Mouse (Mus musculus) ES-E14 (cell line): Measurements from ENCODE around the gene Xaf1.

ENCODE experiments used
- HCFC1 ChIP-seq: IDR thresholded peaks from 2 replicates; pipeline ENCODE4 v1.6.1; 2012; ENCODE audit warnings: low read length, inconsistent platforms, borderline replicate concordance; ENCODE audit not compliant: insufficient read depth
- MAFK ChIP-seq: IDR thresholded peaks from 2 replicates; pipeline ENCODE4 v1.6.1; 2014; ENCODE audit warnings: mild to moderate bottlenecking, low read depth, low read length, inconsistent platforms; ENCODE audit not compliant: insufficient read depth
- ZNF384 ChIP-seq: IDR thresholded peaks from 2 replicates; pipeline ENCODE4 v1.6.1; 2012; ENCODE audit warnings: low read depth, low read length, inconsistent platforms

- TF ChIP-seq ZNF384 (no peak), HCFC1 (no peak), MAFK (no peak)
Measured at GRCm38 (mm10) chr11:72308982-72309381, 7.6 kb downstream of the Xaf1 start.
